Mouse (Mus musculus): ENCODE data around the gene Chchd1.

Gene Chchd1

GRCm38 (mm10) chr14:20725660-20726339, 23.0 kb downstream of the Chchd1 start:
- no peak for DNase-seq (ENCODE audit: low spot score in 2 of 2)

GRCm38 (mm10) chr14:20729871-20730270, 27.1 kb downstream of the Chchd1 start:
- DNase-seq (ENCODE audit: low spot score in 2 of 2): no peak

- DNase-seq (ENCODE audit: low spot score in 2 of 2): no peak
These were observed 28.2 kb downstream of the Chchd1 start for GRCm38 (mm10) chr14:20730853-20731602.

- no peak for DNase-seq (ENCODE audit: low spot score in 2 of 2)
These were observed 30.5 kb downstream of the Chchd1 start for GRCm38 (mm10) chr14:20733041-20733951.

GRCm38 (mm10) chr14:20733952-20734774, 31.4 kb downstream of the Chchd1 start, which contains the start of gene Ndst2:
Ndst2 (minus strand) TSS chr14:20734562.
- peak; percentile 72 to 85 for DNase-seq (ENCODE audit: low spot score in 2 of 2)

- no peak for DNase-seq (ENCODE audit: low spot score in 2 of 2)
These were observed 32.2 kb downstream of the Chchd1 start for GRCm38 (mm10) chr14:20735052-20735451.

GRCm38 (mm10) chr14:20735892-20736390, 33.1 kb downstream of the Chchd1 start:
- no peak for DNase-seq (ENCODE audit: low spot score in 2 of 2)

- peak in 1 of 2 experiments; percentile 45 for DNase-seq (ENCODE audit: low spot score in 2 of 2)
These were observed 34.5 kb downstream of the Chchd1 start for GRCm38 (mm10) chr14:20737306-20737705.

- DNase-seq (ENCODE audit: low spot score in 2 of 2): no peak
These were observed 35.7 kb downstream of the Chchd1 start for GRCm38 (mm10) chr14:20738511-20738910.

GRCm38 (mm10) chr14:20741301-20741700, 38.5 kb downstream of the Chchd1 start:
- DNase-seq (ENCODE audit: low spot score in 2 of 2): no peak

GRCm38 (mm10) chr14:20743614-20744013, 40.8 kb downstream of the Chchd1 start:
- DNase-seq (ENCODE audit: low spot score in 2 of 2): no peak

- DNase-seq (ENCODE audit: low spot score in 2 of 2): no peak
These were observed 44.1 kb downstream of the Chchd1 start for GRCm38 (mm10) chr14:20746935-20747334.

- no peak for DNase-seq (ENCODE audit: low spot score in 2 of 2)
These were observed 45.6 kb downstream of the Chchd1 start for GRCm38 (mm10) chr14:20748388-20748787.

- DNase-seq (ENCODE audit: low spot score in 2 of 2): no peak
These were observed 46.8 kb downstream of the Chchd1 start for GRCm38 (mm10) chr14:20749494-20750051.

- no peak for DNase-seq (ENCODE audit: low spot score in 2 of 2)
These were observed 47.7 kb downstream of the Chchd1 start for GRCm38 (mm10) chr14:20750503-20750902.

GRCm38 (mm10) chr14:20753792-20754191, 51.0 kb downstream of the Chchd1 start:
- DNase-seq (ENCODE audit: low spot score in 2 of 2): no peak
